Mouse (Mus musculus): ENCODE results near the gene Ngdn.

GRCm38 (mm10) chr14:54976633-54977032 lies 38.6 kb upstream of the Ngdn start, which contains the start of gene Gm17428:
- TF ChIP-seq POLR2A (IDR thresholded peaks at IDR 0.05; ENCODE audit: low read depth, low read length) (no peak), CTCF (conservative IDR thresholded peaks at IDR 0.05; ENCODE audit: insufficient read depth, insufficient read length, low read depth, low read length) (no peak)

All from kidney, adult 2 months (tissue).